Mouse (Mus musculus): Measurements from ENCODE around the gene Gm340. TPM values are rescaled to one million over a fixed set of nuclear protein-coding genes. Genes with fewer than 3 reads are reported as not detected.

Gm340 gene
- total RNA-seq (2012; rRNA removed) (5.3 and 6.2 TPM in 2 replicates), total RNA-seq (2014; rRNA removed) (2.6 and 3.3 TPM in 2 replicates), polyA plus RNA-seq (2012; ENCODE audit: insufficient read length, low read depth) (4.5 TPM in 2 replicates)

DNA sequence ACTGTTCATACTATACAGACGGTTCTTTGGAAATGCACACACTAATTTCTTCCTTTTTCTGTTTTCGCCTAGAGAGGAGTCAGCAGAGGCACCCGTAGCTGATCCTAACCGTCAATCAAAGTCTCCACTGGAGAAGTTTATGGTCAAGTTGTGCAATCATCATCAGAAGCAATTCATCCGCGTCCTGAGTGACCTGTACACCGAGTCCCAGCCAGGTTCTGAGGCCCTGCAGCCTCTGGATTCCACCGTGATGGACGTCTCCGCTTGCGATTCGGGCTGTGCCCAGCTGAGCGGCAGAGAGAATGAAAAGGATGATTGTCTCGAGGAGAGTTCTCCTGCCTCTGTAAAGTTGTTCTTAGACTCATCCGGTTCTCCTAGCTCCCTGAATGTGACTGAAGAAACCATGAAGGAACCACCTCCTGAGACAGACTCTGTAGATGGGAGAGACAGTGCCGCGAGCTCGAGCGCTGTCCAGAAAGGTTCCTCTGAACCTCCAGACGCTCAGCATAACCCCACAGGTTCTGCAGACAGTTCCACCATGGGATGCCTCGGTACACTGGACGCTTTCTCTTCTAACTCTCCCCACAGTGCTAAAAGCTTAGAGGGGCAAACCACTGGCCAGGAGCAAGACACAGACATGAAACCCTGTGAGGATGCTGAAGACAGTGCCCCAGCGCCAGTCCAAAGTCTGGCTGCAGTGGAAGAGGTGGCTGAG is at the start of gene Gm340:
Gene Gm340 (plus strand): TSS at position 665 of the 715 bp plus-strand sequence.
- Histone ChIP-seq H3K4me3 (replicated peaks in 1 of 3; ENCODE audit: low read depth in 2 of 3, low read length in 2 of 3, poor library complexity in 1 of 3) (no peak within 1 kb of the TSS), H3K79me2 (replicated peaks; ENCODE audit: control insufficient read depth, extremely low read depth, insufficient read depth, poor library complexity, severe bottlenecking) (no peaks in the 10 kb centered on the region), H3K36me3 (replicated peaks in 1 of 2; ENCODE audit: control insufficient read depth in 1 of 2, insufficient read depth in 1 of 2, low read length in 1 of 2) (peaks cover 31 to 66% of the 10 kb centered on the region in 2 experiments), H3K27me3 (replicated peaks) (no peaks in the 10 kb centered on the region), H3K4me2 (ENCODE audit: insufficient read depth, low read depth, poor library complexity, severe bottlenecking) (no peak within 1 kb of the TSS), H3K9ac (ENCODE audit: insufficient read depth, low read depth) (no peak within 1 kb of the TSS), H3K27ac (ENCODE audit: insufficient read depth, low read depth) (no peak within 1 kb of the TSS), H3K4me1 (ENCODE audit: control insufficient read depth in 1 of 2, insufficient read depth in 2 of 2) (no peaks in the 10 kb centered on the region), H3K9me3 (replicated peaks; ENCODE audit: low read length) (no peaks in the 10 kb centered on the region)
- TF ChIP-seq EP300 (IDR thresholded peaks at IDR 0.05; ENCODE audit: low read length) (no peak), MXI1 (IDR thresholded peaks at IDR 0.05; ENCODE audit: low read depth, low read length) (no peak), USF1 (IDR thresholded peaks at IDR 0.05; ENCODE audit: low read depth, low read length) (no peak), BHLHE40 (IDR thresholded peaks at IDR 0.05; ENCODE audit: low read depth, low read length) (no peak)
- dilution Hi-C loops (cut with MboI; ENCODE audit: extremely low pct_ligation_motif_present, extremely low pct_unique_long_range_greater_than_20kb, low sequenced_read_pairs) (no loop called here), in situ Hi-C loops (cut with MboI; ENCODE audit: low pct_ligation_motif_present, low pct_unique_long_range_greater_than_20kb, low sequenced_read_pairs) (no loop called here)
- no peak for DNase-seq (ENCODE audit: extremely low read depth)

DNA sequence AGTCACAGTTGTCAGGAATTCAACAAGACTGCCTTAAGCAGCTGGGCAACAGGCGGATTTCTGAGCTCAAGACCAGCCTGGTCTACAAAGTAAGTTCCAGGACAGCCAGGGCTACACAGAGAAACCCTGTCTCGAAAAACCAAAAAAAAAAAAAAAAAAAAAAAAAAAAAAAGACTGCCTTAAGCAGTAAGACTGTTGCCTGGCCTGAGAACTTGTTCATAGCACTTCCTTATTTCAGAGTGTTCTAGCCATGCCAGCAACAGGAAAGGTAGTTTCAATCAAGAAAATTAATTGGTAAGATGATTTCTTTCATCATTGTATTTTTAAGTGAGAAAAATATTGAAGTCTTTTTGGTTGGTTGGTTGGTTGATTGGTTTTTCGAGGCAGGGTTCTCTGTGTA is 48.1 kb upstream of the Gm340 start:
- H3K4me1 ChIP-seq (ENCODE audit: control insufficient read depth in 1 of 2, insufficient read depth in 2 of 2): peaks cover 0 to 25% of the 10 kb centered on the region in 2 experiments; a peak in 1 of 4 replicates
- dilution Hi-C loops (cut with MboI; ENCODE audit: extremely low pct_ligation_motif_present, extremely low pct_unique_long_range_greater_than_20kb, low sequenced_read_pairs) (no loop called here), in situ Hi-C loops (cut with MboI; ENCODE audit: low pct_ligation_motif_present, low pct_unique_long_range_greater_than_20kb, low sequenced_read_pairs) (no loop called here)
- no peaks in the 10 kb centered on the region for H3K9me3 ChIP-seq (replicated peaks; ENCODE audit: low read length)
- no peaks in the 10 kb centered on the region for H3K27me3 ChIP-seq (replicated peaks)
- TF ChIP-seq USF2 (conservative IDR thresholded peaks at IDR 0.05; ENCODE audit: low read depth, low read length) (no peak), HCFC1 (IDR thresholded peaks at IDR 0.05; ENCODE audit: low read depth, low read length) (no peak), JUND (conservative IDR thresholded peaks at IDR 0.05; ENCODE audit: low read depth, low read length) (no peak), ZNF384 (IDR thresholded peaks at IDR 0.05; ENCODE audit: low read depth, low read length) (peak; percentile 70)
- no peak overlapping the region for H3K9ac ChIP-seq (ENCODE audit: insufficient read depth, low read depth)
- peaks cover 9% of the 10 kb centered on the region; the same call in 1 of the 2 replicates for H3K79me2 ChIP-seq (replicated peaks; ENCODE audit: control insufficient read depth, extremely low read depth, insufficient read depth, poor library complexity, severe bottlenecking)
- no peak overlapping the region for H3K4me3 ChIP-seq (replicated peaks in 1 of 3; ENCODE audit: low read depth in 2 of 3, low read length in 2 of 3, poor library complexity in 1 of 3)
- H3K4me2 ChIP-seq (ENCODE audit: insufficient read depth, low read depth, poor library complexity, severe bottlenecking): no peak overlapping the region
- H3K36me3 ChIP-seq (replicated peaks in 1 of 2; ENCODE audit: control insufficient read depth in 1 of 2, insufficient read depth in 1 of 2, low read length in 1 of 2): peaks cover 3 to 23% of the 10 kb centered on the region in 2 experiments
- H3K27ac ChIP-seq (ENCODE audit: insufficient read depth, low read depth): no peak overlapping the region
- DNase-seq (ENCODE audit: extremely low read depth): no peak

DNA sequence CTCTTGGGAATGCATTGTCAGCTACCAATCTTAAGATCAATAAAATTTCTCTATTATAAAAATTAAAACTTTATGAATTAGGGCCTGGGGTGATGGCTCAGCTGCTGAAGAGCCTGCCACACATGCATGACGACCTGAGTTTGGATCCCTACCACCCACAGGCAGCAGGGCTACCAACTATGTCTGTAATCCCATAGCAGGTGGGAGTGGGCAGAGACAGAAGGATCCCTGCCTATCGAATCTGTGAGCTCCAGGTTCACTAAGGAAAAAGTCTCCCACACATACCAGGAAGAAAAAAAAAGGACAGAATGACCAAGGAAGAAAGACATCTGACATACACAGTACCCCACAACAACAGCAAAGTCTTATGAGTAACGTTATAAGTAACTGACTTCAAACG is 25.2 kb upstream of the Gm340 start:
- dilution Hi-C loops (cut with MboI; ENCODE audit: extremely low pct_ligation_motif_present, extremely low pct_unique_long_range_greater_than_20kb, low sequenced_read_pairs) (no loop called here), in situ Hi-C loops (cut with MboI; ENCODE audit: low pct_ligation_motif_present, low pct_unique_long_range_greater_than_20kb, low sequenced_read_pairs) (no loop called here)
- DNase-seq (ENCODE audit: extremely low read depth): no peak
- TF ChIP-seq CHD2 (IDR thresholded peaks at IDR 0.05; ENCODE audit: low read length): no peak
- TF ChIP-seq ZNF384 (IDR thresholded peaks at IDR 0.05; ENCODE audit: low read depth, low read length): no peak
- Histone ChIP-seq H3K79me2 (replicated peaks; ENCODE audit: control insufficient read depth, extremely low read depth, insufficient read depth, poor library complexity, severe bottlenecking) (no peaks in the 10 kb centered on the region; the same call in 1 of the 2 replicates), H3K4me2 (ENCODE audit: insufficient read depth, low read depth, poor library complexity, severe bottlenecking) (no peak overlapping the region), H3K4me3 (replicated peaks in 1 of 3; ENCODE audit: low read depth in 2 of 3, low read length in 2 of 3, poor library complexity in 1 of 3) (no peak overlapping the region), H3K9me3 (replicated peaks; ENCODE audit: low read length) (no peaks in the 10 kb centered on the region), H3K9ac (ENCODE audit: insufficient read depth, low read depth) (no peak overlapping the region), H3K4me1 (ENCODE audit: control insufficient read depth in 1 of 2, insufficient read depth in 2 of 2) (no peaks in the 10 kb centered on the region; a peak in 1 of 4 replicates), H3K36me3 (replicated peaks in 1 of 2; ENCODE audit: control insufficient read depth in 1 of 2, insufficient read depth in 1 of 2, low read length in 1 of 2) (peaks cover 24 to 54% of the 10 kb centered on the region in 2 experiments), H3K27ac (ENCODE audit: insufficient read depth, low read depth) (no peak overlapping the region), H3K27me3 (replicated peaks) (no peaks in the 10 kb centered on the region)
